Mouse (Mus musculus) CD4-positive naive resting alpha-beta T cell, adult 57 days (primary cell): ENCODE measurements around the gene 1700012B09Rik. TPM values are rescaled to one million over a fixed set of nuclear protein-coding genes. Genes with fewer than 3 reads are reported as not detected.

ENCODE experiments used
- total RNA-seq: library from RNA; stranded (reverse); gene quantifications from one replicate; pipeline ENCODE4 v1.2.4, GENCODE M21; 2023

The 1700012B09Rik gene
- total RNA-seq = not detected

GRCm38 (mm10) chr9:14770803-14771471 lies at the start of gene 1700012B09Rik:
Gene 1700012B09Rik (minus strand): TSS chr9:14771030.

GRCm38 (mm10) chr9:14784039-14785002 lies 13.5 kb upstream of the 1700012B09Rik start, which contains the start of the genes Mre11a and Ankrd49:
Gene Mre11a (plus strand): TSS chr9:14784654.
Gene Ankrd49 (minus strand): TSS chr9:14784856.

GRCm38 (mm10) chr9:14752001-14752522 lies 18.8 kb downstream of the 1700012B09Rik start, which contains the start of gene Fut4:
Gene Fut4 (minus strand): TSS chr9:14752393.

GRCm38 (mm10) chr9:14740151-14740924 lies 30.5 kb downstream of the 1700012B09Rik start, which contains the start of gene Piwil4:
Gene Piwil4 (minus strand): TSS chr9:14740733.

Other genes with a start within 250 kb of the 1700012B09Rik start
- 0.44 TPM for gene Amotl1, start 126.0 kb downstream of the 1700012B09Rik start, total RNA-seq
- not detected for gene Piwil4, start 30.3 kb downstream of the 1700012B09Rik start, total RNA-seq
- gene Fut4, start 18.6 kb downstream of the 1700012B09Rik start, total RNA-seq = 0.18 TPM
- gene Mre11a, start 13.6 kb upstream of the 1700012B09Rik start, total RNA-seq = 41.5 TPM
- gene Ankrd49, start 13.8 kb upstream of the 1700012B09Rik start, total RNA-seq = 24.3 TPM
- 3.7 TPM for gene Gpr83, start 89.2 kb upstream of the 1700012B09Rik start, total RNA-seq
- gene Izumo1r, start 132.9 kb upstream of the 1700012B09Rik start, total RNA-seq = 33.7 TPM